Mouse (Mus musculus): ENCODE results near the gene Ccdc14. TPM values are rescaled to one million over a fixed set of nuclear protein-coding genes. Genes with fewer than 3 reads are reported as not detected.
"Not testable (repeated sequence)": the region's sequence is repeated elsewhere in the genome, so short reads cannot be mapped to it uniquely, and the experiment has no call there.

Ccdc14 gene
- polyA plus RNA-seq (2015; fragmentation: Nextera tagmentation; extraction: Ambion mirVana), result 2.7 and 2.9 TPM in 2 replicates

GRCm38 (mm10) chr16:34690334-34691144 is at the start of gene Ccdc14:
Gene Ccdc14 (plus strand): TSS chr16:34690616.
- Histone ChIP-seq H3K9me3 (ENCODE audit: low read length) (no peaks in the 10 kb centered on the region), H3K36me3 (ENCODE audit: insufficient read depth, low read length) (no peaks in the 10 kb centered on the region), H3K27me3 (replicated peaks; ENCODE audit: insufficient read depth, low read length) (no peaks in the 10 kb centered on the region), H3K27ac (ENCODE audit: low read length) (peak within 1 kb of the TSS; percentile 89), H3K4me3 (ENCODE audit: low read depth, low read length) (peak within 1 kb of the TSS; percentile 65), H3K4me2 (replicated peaks; ENCODE audit: low read depth, low read length) (peak within 1 kb of the TSS; percentile 79), H3K4me1 (ENCODE audit: insufficient read depth, low read depth, low read length) (peaks cover 5% of the 10 kb centered on the region; the same call in 1 of the 2 replicates), H3K9ac (replicated peaks; ENCODE audit: low read depth) (peak within 1 kb of the TSS; percentile 65)
- ATAC-seq, result peak; percentile 98
- TF ChIP-seq EP300 (IDR thresholded peaks at IDR 0.05) (no peak), CTCF (IDR thresholded peaks at IDR 0.05) (no peak)
- peak; percentile 98 for DNase-seq (ENCODE audit: low spot score)
- under 1% methylated on average over 50 of the region's 53 CpGs for WGBS

GRCm38 (mm10) chr16:34643511-34644259 is 46.7 kb upstream of the Ccdc14 start:
- no peak for TF ChIP-seq CTCF (IDR thresholded peaks at IDR 0.05)
- TF ChIP-seq EP300 (IDR thresholded peaks at IDR 0.05), result no peak
- Histone ChIP-seq H3K27ac (ENCODE audit: low read length) (no peak overlapping the region; the same call in 1 of the 2 replicates), H3K9ac (replicated peaks; ENCODE audit: low read depth) (no peak overlapping the region), H3K4me2 (replicated peaks; ENCODE audit: low read depth, low read length) (peak overlapping the region; percentile 14; the same call in 1 of the 2 replicates), H3K9me3 (ENCODE audit: low read length) (no peaks in the 10 kb centered on the region), H3K4me3 (ENCODE audit: low read depth, low read length) (no peak overlapping the region), H3K36me3 (ENCODE audit: insufficient read depth, low read length) (no peaks in the 10 kb centered on the region), H3K27me3 (replicated peaks; ENCODE audit: insufficient read depth, low read length) (no peaks in the 10 kb centered on the region), H3K4me1 (ENCODE audit: insufficient read depth, low read depth, low read length) (no peaks in the 10 kb centered on the region; the same call in 1 of the 2 replicates)
- ATAC-seq (peak; percentile 85), DNase-seq (ENCODE audit: low spot score) (peak; percentile 77)
- WGBS, result 21% methylated on average over 8 of the region's 8 CpGs

- WGBS, result 48% methylated on average over 7 of the region's 7 CpGs
- Histone ChIP-seq H3K27me3 (replicated peaks; ENCODE audit: insufficient read depth, low read length) (no peaks in the 10 kb centered on the region), H3K4me1 (ENCODE audit: insufficient read depth, low read depth, low read length) (no peaks in the 10 kb centered on the region), H3K36me3 (ENCODE audit: insufficient read depth, low read length) (no peaks in the 10 kb centered on the region), H3K4me2 (replicated peaks; ENCODE audit: low read depth, low read length) (no peak within 1 kb of the TSS), H3K4me3 (ENCODE audit: low read depth, low read length) (no peak within 1 kb of the TSS), H3K27ac (ENCODE audit: low read length) (no peak within 1 kb of the TSS), H3K9me3 (ENCODE audit: low read length) (no peaks in the 10 kb centered on the region), H3K9ac (replicated peaks; ENCODE audit: low read depth) (no peak within 1 kb of the TSS)
- ATAC-seq (no peak), DNase-seq (ENCODE audit: low spot score) (no peak)
- TF ChIP-seq CTCF (IDR thresholded peaks at IDR 0.05) (no peak), EP300 (IDR thresholded peaks at IDR 0.05) (no peak)
Measured at GRCm38 (mm10) chr16:34649621-34650020, 40.8 kb upstream of the Ccdc14 start, which contains the start of gene Ropn1. Gene Ropn1 (plus strand): TSS chr16:34649921.

GRCm38 (mm10) chr16:34653023-34653422 is 37.4 kb upstream of the Ccdc14 start:
- DNase-seq (ENCODE audit: low spot score) (no peak), ATAC-seq (no peak)
- Histone ChIP-seq H3K27ac (ENCODE audit: low read length) (no peak overlapping the region), H3K4me1 (ENCODE audit: insufficient read depth, low read depth, low read length) (peaks cover 1% of the 10 kb centered on the region; the same call in 1 of the 2 replicates), H3K27me3 (replicated peaks; ENCODE audit: insufficient read depth, low read length) (no peaks in the 10 kb centered on the region), H3K4me2 (replicated peaks; ENCODE audit: low read depth, low read length) (no peak overlapping the region), H3K4me3 (ENCODE audit: low read depth, low read length) (no peak overlapping the region), H3K9ac (replicated peaks; ENCODE audit: low read depth) (no peak overlapping the region), H3K36me3 (ENCODE audit: insufficient read depth, low read length) (no peaks in the 10 kb centered on the region), H3K9me3 (ENCODE audit: low read length) (no peaks in the 10 kb centered on the region)
- WGBS, result 84% methylated on average over 5 of the region's 5 CpGs
- TF ChIP-seq CTCF (IDR thresholded peaks at IDR 0.05) (no peak), EP300 (IDR thresholded peaks at IDR 0.05) (no peak)

GRCm38 (mm10) chr16:34657566-34657965 is 32.9 kb upstream of the Ccdc14 start:
- not testable (repeated sequence) for H3K4me3 ChIP-seq (ENCODE audit: low read depth, low read length); H3K27me3 ChIP-seq (replicated peaks; ENCODE audit: insufficient read depth, low read length); H3K9me3 ChIP-seq (ENCODE audit: low read length); H3K4me1 ChIP-seq (ENCODE audit: insufficient read depth, low read depth, low read length); H3K9ac ChIP-seq (replicated peaks; ENCODE audit: low read depth); H3K36me3 ChIP-seq (ENCODE audit: insufficient read depth, low read length); ATAC-seq; H3K27ac ChIP-seq (ENCODE audit: low read length)
- WGBS, result 4% methylated on average over 16 of the region's 16 CpGs
- H3K4me2 ChIP-seq (replicated peaks; ENCODE audit: low read depth, low read length), result peak overlapping the region; percentile 48
- peak; percentile 16 for DNase-seq (ENCODE audit: low spot score)

GRCm38 (mm10) chr16:34657983-34658382 is 32.4 kb upstream of the Ccdc14 start:
- TF ChIP-seq EP300 (IDR thresholded peaks at IDR 0.05) (no peak), CTCF (IDR thresholded peaks at IDR 0.05) (no peak)
- Histone ChIP-seq H3K4me3 (ENCODE audit: low read depth, low read length) (no peak overlapping the region), H3K9ac (replicated peaks; ENCODE audit: low read depth) (no peak overlapping the region), H3K27ac (ENCODE audit: low read length) (no peak overlapping the region), H3K27me3 (replicated peaks; ENCODE audit: insufficient read depth, low read length) (no peaks in the 10 kb centered on the region), H3K9me3 (ENCODE audit: low read length) (no peaks in the 10 kb centered on the region), H3K36me3 (ENCODE audit: insufficient read depth, low read length) (no peaks in the 10 kb centered on the region), H3K4me2 (replicated peaks; ENCODE audit: low read depth, low read length) (peak overlapping the region; percentile 48), H3K4me1 (ENCODE audit: insufficient read depth, low read depth, low read length) (peaks cover 5% of the 10 kb centered on the region; the same call in 1 of the 2 replicates)
- DNase-seq (ENCODE audit: low spot score), result no peak
- WGBS, result 24% methylated on average over 5 of the region's 5 CpGs
- ATAC-seq, result no peak

Measured in lung, postnatal 0 days (tissue).